In genomic region chr9:68084966-68085365, GRCm38 (mm10) we compare ENCODE assay signal across 10 mouse cellular contexts.
"Had no signal": no experiment of that assay in that cellular context is flagged by ENCODE, and none has a peak within 500 bp of the region (broad histone marks: within the 10 kb centered on the region; RNA-seq: fewer than 3 reads in every experiment).

No protein-coding gene starts in this region.

- ATAC-seq: lung, postnatal 0 days; midbrain, embryonic 15.5 days had no signal

- DNase-seq: kidney, postnatal 10 days; kidney, postnatal 36 days; layer of hippocampus, postnatal 36 days; liver, embryonic 13.5 days; lung, embryonic 14.5 days; thymus, adult 2 months; thymus, postnatal 14 days; thymus, postnatal 4 days had no signal
